Mouse (Mus musculus): ENCODE measurements at regions not wholly inside any gene's neighbourhood (a gene's known extent, or its start where the extent isn't known, plus 50 kb on each side); places are given as distances from the start of the nearest gene placed in this dataset.
"Not testable (repeated sequence)": the region's sequence is repeated elsewhere in the genome, so short reads cannot be mapped to it uniquely, and the experiment has no call there.

GRCm38 (mm10) chr1:83970641-83971285 is 393.2 kb downstream of the Pid1 start:
- DNase-seq (ENCODE audit: low read depth): no peak

GRCm38 (mm10) chr1:83964631-83965030 is 399.3 kb downstream of the Pid1 start:
- DNase-seq (ENCODE audit: low read depth): not testable (repeated sequence)

GRCm38 (mm10) chr1:83961761-83962160 is 402.2 kb downstream of the Pid1 start:
- DNase-seq (ENCODE audit: low read depth): no peak

DNA sequence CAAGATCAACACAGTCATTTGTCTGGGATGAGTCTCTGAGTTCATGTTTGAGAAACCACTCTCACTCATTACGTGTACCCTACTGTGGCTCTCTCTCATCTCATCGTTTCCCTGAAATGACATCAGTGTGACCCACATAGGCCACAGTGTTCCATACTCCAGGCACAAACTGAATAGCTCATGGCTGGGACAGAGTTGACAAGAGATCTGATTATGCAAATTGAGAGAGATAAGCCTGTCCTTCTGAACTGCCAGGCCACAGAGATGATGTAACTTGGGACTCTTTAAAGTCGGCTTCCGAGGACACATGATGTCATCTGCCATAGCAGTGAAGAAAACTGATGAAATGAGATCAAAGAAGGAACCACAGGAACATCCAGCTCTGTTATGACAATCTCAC is 404.2 kb downstream of the Pid1 start:
- no peak for DNase-seq (ENCODE audit: low read depth)

DNA sequence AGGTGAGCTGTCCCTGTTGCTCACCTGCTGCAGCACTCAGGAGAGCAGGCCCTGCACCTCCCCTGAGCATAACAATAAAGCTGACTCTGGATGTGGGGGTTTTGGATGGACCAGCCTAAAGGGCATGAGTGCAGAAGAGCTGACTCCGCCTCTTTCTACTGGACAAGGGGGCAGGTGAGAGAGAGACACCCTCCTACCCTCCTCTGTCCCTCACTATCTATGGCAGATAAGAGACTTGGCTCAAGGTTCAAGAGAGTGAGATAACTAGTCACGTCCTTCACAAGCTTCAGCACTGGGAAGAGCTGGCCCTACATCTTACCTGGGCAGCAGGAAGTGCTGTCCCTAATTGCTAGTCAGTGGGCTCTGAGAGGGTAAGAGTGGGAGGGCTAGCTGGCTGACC is 441.1 kb downstream of the Pid1 start:
- no peak for DNase-seq (ENCODE audit: low read depth)

DNA sequence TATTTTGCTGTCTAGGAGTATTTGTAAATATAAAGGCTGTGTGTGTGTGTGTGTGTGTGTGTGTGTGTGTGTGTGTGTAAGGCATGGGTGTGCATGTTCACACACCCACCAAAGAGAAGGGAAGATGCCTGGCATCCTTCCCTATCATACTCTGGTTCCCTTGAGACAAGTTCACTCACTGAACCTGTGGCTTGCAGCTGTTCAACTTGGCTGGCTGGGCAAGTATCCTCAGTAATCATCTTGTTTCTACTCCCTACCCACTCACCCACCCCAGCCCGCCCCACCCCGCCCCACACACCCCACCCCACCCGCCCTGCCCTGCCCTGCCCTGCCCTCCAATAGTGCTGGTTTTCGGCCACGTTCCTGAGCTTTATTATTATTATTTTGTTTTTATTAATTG is 448.5 kb downstream of the Pid1 start:
- no peak for DNase-seq (ENCODE audit: low read depth)

DNA sequence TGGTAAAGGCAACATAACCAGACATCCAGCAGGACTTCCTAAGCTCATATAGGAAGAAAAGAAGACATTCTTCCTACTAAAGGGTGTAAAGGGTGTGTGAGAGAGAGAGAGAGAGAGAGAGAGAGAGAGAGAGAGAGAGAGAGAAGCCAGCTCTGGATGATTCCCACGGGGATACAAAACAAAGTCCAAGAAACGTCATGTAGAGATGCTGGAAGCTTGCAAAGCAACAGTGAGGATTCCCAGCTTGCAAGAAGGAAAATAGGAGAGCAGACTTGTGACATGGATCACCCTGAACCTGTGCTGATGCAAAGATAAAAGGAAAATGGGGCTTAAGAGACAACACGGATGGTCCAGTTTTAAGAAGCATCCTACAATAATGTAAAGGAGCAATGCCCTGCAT is 456.6 kb downstream of the Pid1 start:
- DNase-seq (ENCODE audit: low read depth): no peak

GRCm38 (mm10) chr1:83906906-83907305 is 457.1 kb downstream of the Pid1 start:
- no peak for DNase-seq (ENCODE audit: low read depth)

GRCm38 (mm10) chr1:83900135-83900534 is 463.8 kb downstream of the Pid1 start:
- DNase-seq (ENCODE audit: low read depth): no peak

DNA sequence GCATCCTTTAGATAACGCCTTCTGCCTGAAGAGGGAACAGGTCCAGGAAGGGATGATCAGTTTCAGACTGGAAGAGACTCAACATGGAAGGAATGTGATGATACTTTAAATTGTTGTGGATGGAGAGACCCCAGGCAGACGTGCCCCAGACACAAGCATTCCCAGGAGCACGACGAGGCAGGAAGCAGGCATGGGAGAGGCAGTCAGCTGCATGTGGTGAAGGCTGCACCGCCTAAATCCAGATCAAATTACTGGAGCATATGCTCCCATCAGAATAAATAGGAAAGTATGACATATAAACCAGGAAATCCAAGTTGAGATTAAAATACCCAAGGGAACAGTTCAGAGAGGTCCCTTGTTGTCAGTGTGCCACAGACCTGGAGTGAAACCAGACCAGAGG is 467.3 kb downstream of the Pid1 start:
- DNase-seq (ENCODE audit: low read depth): no peak

DNA sequence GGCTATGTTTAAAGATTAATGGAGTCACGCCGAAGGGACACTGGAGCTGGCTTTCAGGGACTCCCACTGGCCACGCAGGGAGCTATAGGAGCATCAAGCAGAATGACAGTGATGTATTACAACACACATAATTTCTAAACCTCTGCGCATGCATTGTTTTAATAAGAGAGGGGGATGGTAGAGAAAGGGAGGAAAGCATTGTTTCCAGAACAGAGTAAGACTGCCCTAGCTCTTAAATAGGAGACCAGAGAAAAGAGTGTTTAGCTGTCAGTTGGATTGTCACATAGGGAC is 471.1 kb upstream of the Sphkap start:
- DNase-seq (ENCODE audit: low read depth): no peak

GRCm38 (mm10) chr1:83878330-83879108 is 470.5 kb upstream of the Sphkap start:
- DNase-seq (ENCODE audit: low read depth): no peak

GRCm38 (mm10) chr1:83870853-83871567 is 463.0 kb upstream of the Sphkap start:
- no peak for DNase-seq (ENCODE audit: low read depth)

GRCm38 (mm10) chr1:83869046-83869445 is 461.0 kb upstream of the Sphkap start:
- DNase-seq (ENCODE audit: low read depth): no peak

GRCm38 (mm10) chr1:83862541-83862940 is 454.5 kb upstream of the Sphkap start:
- no peak for DNase-seq (ENCODE audit: low read depth)

DNA sequence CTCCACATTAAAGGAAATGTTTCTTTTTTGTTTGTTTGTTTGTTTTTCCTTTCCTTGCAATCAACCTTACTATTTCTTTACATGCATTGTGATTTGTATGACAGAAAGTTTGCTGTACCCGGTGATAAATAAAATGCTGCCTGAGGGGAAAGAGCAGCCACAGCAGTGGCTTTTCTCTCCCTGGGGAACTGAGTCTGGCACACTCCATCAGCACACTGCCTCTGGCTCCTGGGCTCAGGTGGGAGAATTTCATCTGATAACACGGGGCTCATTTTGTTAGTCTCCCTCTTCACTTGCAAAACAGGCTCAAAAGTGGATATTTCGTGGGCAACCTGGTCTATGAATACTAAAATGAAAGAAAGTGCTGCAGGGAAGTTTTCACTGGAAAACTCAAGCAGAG is 454.1 kb upstream of the Sphkap start:
- no peak for DNase-seq (ENCODE audit: low read depth)

DNA sequence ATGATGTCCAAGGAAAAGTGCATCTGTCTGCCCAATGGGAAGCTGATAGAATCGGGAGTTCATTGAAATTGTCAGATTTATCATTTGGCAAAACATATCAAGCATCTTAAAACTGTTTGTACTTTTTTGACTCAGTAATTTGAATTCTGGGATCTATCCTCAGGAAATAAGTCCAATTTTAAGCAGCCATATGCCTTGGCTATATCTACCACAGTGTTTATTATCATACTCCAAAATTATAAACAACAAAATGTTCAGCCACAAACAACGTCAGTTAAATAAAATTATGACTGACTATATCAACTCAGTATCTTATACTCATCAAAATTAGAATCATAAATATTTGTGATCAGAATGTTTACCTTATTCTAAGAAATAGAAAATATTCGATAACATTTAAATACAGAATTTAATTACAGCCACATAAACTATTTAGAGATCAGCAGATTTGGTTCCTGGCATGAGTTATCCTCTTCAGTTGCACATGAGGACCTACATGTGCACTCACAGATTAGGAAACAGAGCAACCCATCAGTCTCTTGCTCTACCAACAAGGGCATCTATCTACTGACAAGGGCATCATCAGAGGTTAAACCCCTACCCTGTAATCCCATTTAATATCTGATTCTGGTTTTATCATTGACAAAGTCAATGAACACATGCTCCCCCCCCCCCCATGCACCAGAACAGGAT is 451.9 kb upstream of the Sphkap start:
- DNase-seq (ENCODE audit: low read depth): no peak

- no peak for DNase-seq (ENCODE audit: low read depth)
Observed at GRCm38 (mm10) chr1:83853996-83854395, 446.0 kb upstream of the Sphkap start.

GRCm38 (mm10) chr1:83851081-83851480 is 443.1 kb upstream of the Sphkap start:
- DNase-seq (ENCODE audit: low read depth): no peak

DNA sequence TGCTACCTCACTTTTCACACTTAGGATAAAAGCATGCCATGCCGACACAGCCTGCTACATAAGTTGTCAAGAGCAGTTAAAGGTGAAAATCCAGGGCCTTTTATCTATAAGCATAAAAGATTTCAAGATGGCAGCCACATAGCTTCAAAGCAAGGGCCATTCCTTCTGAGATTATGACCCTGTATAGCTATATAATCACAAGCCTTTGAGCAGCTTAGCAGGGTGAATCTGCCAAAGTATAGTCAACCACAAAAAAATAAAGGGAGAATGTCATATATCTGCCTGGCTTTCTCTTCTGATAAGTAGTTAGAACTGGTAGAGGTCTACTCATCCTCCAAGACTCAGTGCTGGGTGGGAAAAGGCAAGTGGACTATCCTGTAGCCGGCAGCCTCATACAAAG is 440.4 kb upstream of the Sphkap start:
- no peak for DNase-seq (ENCODE audit: low read depth)

DNA sequence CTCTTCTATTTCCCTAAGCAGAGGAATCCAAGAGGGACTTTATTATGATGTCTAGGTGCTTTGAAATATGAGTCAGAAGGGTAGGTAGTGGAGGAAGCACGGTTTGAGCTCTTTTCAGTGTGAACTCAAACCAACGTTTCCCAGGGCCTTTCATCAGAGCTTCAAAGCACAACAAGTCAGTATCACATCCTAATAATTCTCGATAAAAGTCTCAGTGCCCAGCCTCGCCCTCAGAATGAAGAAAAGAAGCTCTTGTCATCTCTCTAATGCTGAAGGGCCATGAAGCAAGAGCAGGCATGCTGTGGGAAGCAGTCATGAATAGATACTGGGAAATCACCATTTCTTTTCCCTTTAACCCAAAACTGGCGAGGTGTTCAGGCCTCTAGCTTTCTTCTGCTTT is 440.0 kb upstream of the Sphkap start:
- DNase-seq (ENCODE audit: low read depth): no peak

GRCm38 (mm10) chr1:83844827-83845379 is 436.9 kb upstream of the Sphkap start:
- DNase-seq (ENCODE audit: low read depth): no peak

Data from naive thymus-derived CD4-positive, alpha-beta T cell, adult 2 months (primary cell).